Mouse (Mus musculus): ENCODE results near the gene Mtf1. TPM values are rescaled to one million over a fixed set of nuclear protein-coding genes. Genes with fewer than 3 reads are reported as not detected.
A peak's percentile ranks its signal among the peaks of the same experiment; 100 is the strongest.

Mtf1 gene
- polyA plus RNA-seq, 1 experiment from 2014 or later = 11.2 TPM

GRCm38 (mm10) chr4:124861283-124862188, 59.6 kb downstream of the Mtf1 start, which contains the start of gene Maneal:
Maneal (minus strand) TSS chr4:124862171.
- Histone ChIP-seq H3K36me3 (peaks cover 8% of the 10 kb centered on the region; the same call in 1 of the 2 replicates), H3K9ac (peak within 1 kb of the TSS; percentile 35; the same call in 1 of the 2 replicates), H3K4me2 (replicated peaks) (peak within 1 kb of the TSS; percentile 83), H3K4me3 (replicated peaks) (peak within 1 kb of the TSS; percentile 53), H3K27ac (replicated peaks) (no peak within 1 kb of the TSS), H3K9me3 (replicated peaks) (no peaks in the 10 kb centered on the region), H3K27me3 (peaks cover 28% of the 10 kb centered on the region), H3K4me1 (peaks cover 18% of the 10 kb centered on the region)
- 2% methylated on average over 77 of the region's 77 CpGs for WGBS
- no peak for ATAC-seq (ENCODE audit: insufficient number of reproducible peaks, low FRiP score, low TSS enrichment, low read depth)

- Histone ChIP-seq H3K9ac (no peak overlapping the region), H3K4me1 (no peaks in the 10 kb centered on the region), H3K4me2 (replicated peaks) (no peak overlapping the region), H3K36me3 (no peaks in the 10 kb centered on the region), H3K27ac (replicated peaks) (no peak overlapping the region), H3K27me3 (no peaks in the 10 kb centered on the region), H3K4me3 (replicated peaks) (no peak overlapping the region), H3K9me3 (replicated peaks) (no peaks in the 10 kb centered on the region)
- WGBS = 87% methylated on average over 1 of the region's 1 CpGs
- no peak for ATAC-seq (ENCODE audit: insufficient number of reproducible peaks, low FRiP score, low TSS enrichment, low read depth)
Observed at GRCm38 (mm10) chr4:124872719-124873118, 70.8 kb downstream of the Mtf1 start.

- 3% methylated on average over 11 of the region's 11 CpGs for WGBS
- no peak for ATAC-seq (ENCODE audit: insufficient number of reproducible peaks, low FRiP score, low TSS enrichment, low read depth)
- Histone ChIP-seq H3K9me3 (replicated peaks) (no peaks in the 10 kb centered on the region), H3K27me3 (peaks cover 57% of the 10 kb centered on the region), H3K9ac (0 out of 2 replicates have a peak within 1 kb of the TSS, but pooled peaks have one; percentile 18), H3K4me2 (replicated peaks) (peak within 1 kb of the TSS; percentile 60), H3K27ac (replicated peaks) (no peak within 1 kb of the TSS), H3K4me1 (peaks cover 10% of the 10 kb centered on the region), H3K4me3 (replicated peaks) (peak within 1 kb of the TSS; percentile 36), H3K36me3 (no peaks in the 10 kb centered on the region)
Observed at GRCm38 (mm10) chr4:124880599-124880998, 78.7 kb downstream of the Mtf1 start, which contains the start of gene Epha10. Epha10 (plus strand) TSS chr4:124880899.

GRCm38 (mm10) chr4:124881341-124881908, 79.5 kb downstream of the Mtf1 start:
- Histone ChIP-seq H3K27ac (replicated peaks) (no peak overlapping the region), H3K4me2 (replicated peaks) (peak overlapping the region; percentile 60), H3K9me3 (replicated peaks) (no peaks in the 10 kb centered on the region), H3K9ac (0 out of 2 replicates have a peak overlapping the region, but pooled peaks have one; percentile 18), H3K4me1 (peaks cover 10% of the 10 kb centered on the region), H3K4me3 (replicated peaks) (peak overlapping the region; percentile 36), H3K36me3 (no peaks in the 10 kb centered on the region), H3K27me3 (peaks cover 63% of the 10 kb centered on the region)
- under 1% methylated on average over 37 of the region's 37 CpGs for WGBS
- peak; percentile 56; the same call in 1 of the 2 replicates for ATAC-seq (ENCODE audit: insufficient number of reproducible peaks, low FRiP score, low TSS enrichment, low read depth)

- peaks cover 10% of the 10 kb centered on the region for H3K4me1 ChIP-seq
- ATAC-seq (ENCODE audit: insufficient number of reproducible peaks, low FRiP score, low TSS enrichment, low read depth) = 0 out of 2 replicates have a peak, but pooled peaks have one; percentile 9
- no peak overlapping the region for H3K27ac ChIP-seq (replicated peaks)
- peak overlapping the region; percentile 60; the same call in 1 of the 2 replicates for H3K4me2 ChIP-seq (replicated peaks)
- no peaks in the 10 kb centered on the region for H3K36me3 ChIP-seq
- H3K27me3 ChIP-seq = peaks cover 66% of the 10 kb centered on the region
- H3K9me3 ChIP-seq (replicated peaks) = no peaks in the 10 kb centered on the region
- H3K4me3 ChIP-seq (replicated peaks) = no peak overlapping the region
- under 1% methylated on average over 37 of the region's 37 CpGs for WGBS
- no peak overlapping the region for H3K9ac ChIP-seq
Observed at GRCm38 (mm10) chr4:124882151-124882729, 80.3 kb downstream of the Mtf1 start.

- H3K9me3 ChIP-seq (replicated peaks) = no peaks in the 10 kb centered on the region
- ATAC-seq (ENCODE audit: insufficient number of reproducible peaks, low FRiP score, low TSS enrichment, low read depth) = no peak
- no peaks in the 10 kb centered on the region for H3K36me3 ChIP-seq
- no peak overlapping the region for H3K4me3 ChIP-seq (replicated peaks)
- no peak overlapping the region for H3K9ac ChIP-seq
- no peak overlapping the region for H3K27ac ChIP-seq (replicated peaks)
- H3K27me3 ChIP-seq = peaks cover 70% of the 10 kb centered on the region
- 65% methylated on average over 7 of the region's 7 CpGs for WGBS
- no peaks in the 10 kb centered on the region for H3K4me1 ChIP-seq
- no peak overlapping the region for H3K4me2 ChIP-seq (replicated peaks)
Observed at GRCm38 (mm10) chr4:124888702-124889101, 86.8 kb downstream of the Mtf1 start.

GRCm38 (mm10) chr4:124889935-124890334, 88.0 kb downstream of the Mtf1 start:
- H3K4me3 ChIP-seq (replicated peaks) = no peak overlapping the region

GRCm38 (mm10) chr4:124890831-124891230, 88.9 kb downstream of the Mtf1 start:
- 63% methylated on average over 5 of the region's 5 CpGs for WGBS
- H3K9ac ChIP-seq = no peak overlapping the region
- H3K9me3 ChIP-seq (replicated peaks) = no peaks in the 10 kb centered on the region
- H3K27ac ChIP-seq (replicated peaks) = no peak overlapping the region
- H3K4me1 ChIP-seq = peaks cover 10% of the 10 kb centered on the region
- no peaks in the 10 kb centered on the region for H3K36me3 ChIP-seq
- H3K4me2 ChIP-seq (replicated peaks) = no peak overlapping the region
- no peak for ATAC-seq (ENCODE audit: insufficient number of reproducible peaks, low FRiP score, low TSS enrichment, low read depth)
- peaks cover 74% of the 10 kb centered on the region for H3K27me3 ChIP-seq
- H3K4me3 ChIP-seq (replicated peaks) = no peak overlapping the region

More at GRCm38 (mm10) chr4:124889935-124890334, 88.0 kb downstream of the Mtf1 start:
- no peaks in the 10 kb centered on the region for H3K36me3 ChIP-seq
- H3K4me1 ChIP-seq = peaks cover 6% of the 10 kb centered on the region
- WGBS = 86% methylated on average over 2 of the region's 2 CpGs
- no peak overlapping the region for H3K9ac ChIP-seq
- ATAC-seq (ENCODE audit: insufficient number of reproducible peaks, low FRiP score, low TSS enrichment, low read depth) = no peak
- no peaks in the 10 kb centered on the region for H3K9me3 ChIP-seq (replicated peaks)
- H3K4me2 ChIP-seq (replicated peaks) = no peak overlapping the region
- H3K27me3 ChIP-seq = peaks cover 72% of the 10 kb centered on the region
- no peak overlapping the region for H3K27ac ChIP-seq (replicated peaks)

GRCm38 (mm10) chr4:124893769-124894168, 91.9 kb downstream of the Mtf1 start:
- Histone ChIP-seq H3K4me2 (replicated peaks) (no peak overlapping the region), H3K36me3 (no peaks in the 10 kb centered on the region), H3K27me3 (peaks cover 77% of the 10 kb centered on the region), H3K9ac (no peak overlapping the region), H3K27ac (replicated peaks) (no peak overlapping the region), H3K4me1 (peaks cover 10% of the 10 kb centered on the region), H3K4me3 (replicated peaks) (no peak overlapping the region), H3K9me3 (replicated peaks) (no peaks in the 10 kb centered on the region)
- ATAC-seq (ENCODE audit: insufficient number of reproducible peaks, low FRiP score, low TSS enrichment, low read depth) = no peak
- 26% methylated on average over 6 of the region's 6 CpGs for WGBS

- no peak for ATAC-seq (ENCODE audit: insufficient number of reproducible peaks, low FRiP score, low TSS enrichment, low read depth)
- Histone ChIP-seq H3K4me1 (peaks cover 10% of the 10 kb centered on the region), H3K27me3 (peaks cover 80% of the 10 kb centered on the region), H3K9ac (no peak overlapping the region), H3K4me2 (replicated peaks) (peak overlapping the region; percentile 68), H3K27ac (replicated peaks) (no peak overlapping the region), H3K4me3 (replicated peaks) (peak overlapping the region; percentile 43), H3K36me3 (no peaks in the 10 kb centered on the region), H3K9me3 (replicated peaks) (no peaks in the 10 kb centered on the region)
- 1% methylated on average over 83 of the region's 83 CpGs for WGBS
Observed at GRCm38 (mm10) chr4:124894508-124895428, 92.9 kb downstream of the Mtf1 start.
